In the genomic region with DNA sequence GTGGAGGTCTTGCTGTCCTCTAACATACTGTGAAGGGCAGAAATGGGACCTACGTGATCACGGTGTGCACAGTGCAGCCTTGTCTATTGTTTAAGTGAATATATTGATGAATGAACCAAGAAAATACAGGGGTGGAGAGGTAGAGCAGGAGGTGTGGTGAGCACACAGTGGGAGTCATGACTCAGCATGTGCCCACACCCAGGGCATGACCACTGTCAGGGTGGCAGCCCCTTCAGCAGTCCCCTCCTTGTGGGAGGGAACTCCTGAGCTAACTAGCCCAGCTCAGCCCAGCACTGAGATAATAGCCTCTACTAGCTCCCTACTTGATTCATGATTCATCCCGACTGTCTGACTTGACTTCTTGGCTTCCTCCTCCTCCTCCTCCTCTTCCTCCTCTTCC, we compare ENCODE assay signal across 22 mouse cellular contexts. TPM values are rescaled to one million over a fixed set of nuclear protein-coding genes. Genes with fewer than 3 reads are reported as not detected.
DNase-seq lines count a peak whose midpoint lies in the region; ATAC-seq and TF ChIP-seq lines count a peak whose summit lies in the region.
"Had no signal": no experiment of that assay in that cellular context is flagged by ENCODE, and none has a peak within 500 bp of the region (broad histone marks: within the 10 kb centered on the region; RNA-seq: fewer than 3 reads in every experiment).

No protein-coding gene starts in this region.

- H3K27ac ChIP-seq in lung, embryonic 15.5 days = no peak overlapping the region
- no peak overlapping the region for H3K27ac ChIP-seq in forebrain, embryonic 12.5 days
- H3K27ac ChIP-seq: forebrain, embryonic 10.5 days; heart, adult 2 months; hindbrain, postnatal 0 days; layer of hippocampus, adult 2 months; limb, embryonic 12.5 days; liver, embryonic 13.5 days had no signal

- intact Hi-C loops in heart, postnatal 36 days (cut with DNase I) = loop anchor here (10.0 kb wide), 1 partner anchor 296 kb away; no protein-coding TSS in a partner anchor

- no peaks in the 10 kb centered on the region for H3K36me3 ChIP-seq in lung, embryonic 15.5 days
- H3K36me3 ChIP-seq in myocyte (ENCODE audit: control insufficient read depth, insufficient read depth) = no peaks in the 10 kb centered on the region
- no peaks in the 10 kb centered on the region for H3K36me3 ChIP-seq in forebrain, embryonic 12.5 days (replicated peaks)
- H3K36me3 ChIP-seq: forebrain, embryonic 10.5 days; limb, embryonic 12.5 days; liver, embryonic 13.5 days had no signal

- no peak for TF ChIP-seq POLR2A in myocyte (IDR thresholded peaks at IDR 0.05; ENCODE audit: insufficient read length, low read depth)

- no peaks in the 10 kb centered on the region for H3K4me1 ChIP-seq in lung, embryonic 15.5 days
- H3K4me1 ChIP-seq in forebrain, embryonic 12.5 days = no peaks in the 10 kb centered on the region
- H3K4me1 ChIP-seq: limb, embryonic 12.5 days; liver, embryonic 13.5 days had no signal

- H3K4me2 ChIP-seq in lung, embryonic 15.5 days = no peak overlapping the region
- H3K4me2 ChIP-seq in myocyte (ENCODE audit: low read depth) = peak overlapping the region; percentile 7
- H3K4me2 ChIP-seq in forebrain, embryonic 12.5 days = no peak overlapping the region
- H3K4me2 ChIP-seq: limb, embryonic 12.5 days; liver, embryonic 13.5 days had no signal

- ATAC-seq in lung, embryonic 15.5 days (ENCODE audit: borderline replicate concordance, extremely low read depth, low FRiP score, low TSS enrichment) = 0 out of 2 replicates have a peak, but pooled peaks have one; percentile 67
- ATAC-seq in forebrain, embryonic 12.5 days (ENCODE audit: low FRiP score) = no peak
- ATAC-seq: CD4-positive, CD25-positive, alpha-beta regulatory T cell, adult 4 months; hindbrain, postnatal 0 days; intestine, embryonic 16.5 days had no signal

- H3K27me3 ChIP-seq in lung, embryonic 15.5 days = no peaks in the 10 kb centered on the region
- no peaks in the 10 kb centered on the region for H3K27me3 ChIP-seq in myocyte (ENCODE audit: control insufficient read depth, insufficient read depth, insufficient read length)
- H3K27me3 ChIP-seq in forebrain, embryonic 12.5 days = no peaks in the 10 kb centered on the region
- H3K27me3 ChIP-seq: limb, embryonic 12.5 days; liver, embryonic 13.5 days had no signal

- no peak overlapping the region for H3K4me3 ChIP-seq in lung, embryonic 15.5 days
- H3K4me3 ChIP-seq in myocyte = no peak overlapping the region
- no peak overlapping the region for H3K4me3 ChIP-seq in forebrain, embryonic 12.5 days (replicated peaks)
- H3K4me3 ChIP-seq: forebrain, embryonic 10.5 days; heart, adult 2 months; layer of hippocampus, adult 2 months; limb, embryonic 12.5 days; liver, embryonic 13.5 days had no signal

- 52% methylated on average over 3 of the region's 3 CpGs for WGBS in lung, embryonic 15.5 days
- WGBS in forebrain, embryonic 12.5 days = 70% methylated on average over 3 of the region's 3 CpGs

- no peaks in the 10 kb centered on the region for H3K79me2 ChIP-seq in myocyte (ENCODE audit: control insufficient read depth, insufficient read depth)

- H3K9ac ChIP-seq in lung, embryonic 15.5 days = no peak overlapping the region
- no peak overlapping the region for H3K9ac ChIP-seq in forebrain, embryonic 12.5 days
- H3K9ac ChIP-seq: limb, embryonic 12.5 days; liver, embryonic 13.5 days had no signal

- H3ac ChIP-seq in myocyte (ENCODE audit: control insufficient read depth, insufficient read length) = no peak overlapping the region

- no peaks in the 10 kb centered on the region for H3K9me3 ChIP-seq in lung, embryonic 15.5 days
- no peaks in the 10 kb centered on the region for H3K9me3 ChIP-seq in forebrain, embryonic 12.5 days
- H3K9me3 ChIP-seq: forebrain, embryonic 10.5 days; limb, embryonic 12.5 days; liver, embryonic 13.5 days had no signal

- DNase-seq in heart, adult 11 months = peak; percentile 64
- DNase-seq in heart, postnatal 36 days = no peak
- no peak for DNase-seq in lung, postnatal 36 days
- DNase-seq in NIH3T3 (ENCODE audit: low read depth) = peak; percentile 32
- DNase-seq in urinary bladder, postnatal 10 days (ENCODE audit: low spot score) = no peak
- DNase-seq: adrenal gland, postnatal 36 days; cerebellum, adult 9-11 months; heart, adult 2 months; kidney, adult 9 months; kidney, postnatal 25 days; liver, embryonic 13.5 days; lung, postnatal 14 days; thymus, postnatal 25 days had no signal

TF ChIP-seq in myocyte, 11 proteins besides CTCF, POLR2A, EP300 and RAD21:
- no peak for TF ChIP-seq TCF3 (IDR thresholded peaks at IDR 0.05; ENCODE audit: insufficient read length, low read depth)
- TF ChIP-seq POLR2AphosphoS2 (IDR thresholded peaks at IDR 0.05; ENCODE audit: insufficient read length, low read depth) = no peak
- no peak for TF ChIP-seq REST (IDR thresholded peaks at IDR 0.05; ENCODE audit: insufficient read depth, insufficient read length)
- no peak for TF ChIP-seq USF1 (IDR thresholded peaks at IDR 0.05; ENCODE audit: low read depth)
- no peak for TF ChIP-seq MYOD1 (IDR thresholded peaks at IDR 0.05; ENCODE audit: control insufficient read depth in 1 of 3, insufficient read length in 2 of 3, low read depth in 2 of 3)
- no peak for TF ChIP-seq TCF12 (IDR thresholded peaks at IDR 0.05; ENCODE audit: insufficient read depth, poor library complexity, severe bottlenecking)
- TF ChIP-seq MAX (IDR thresholded peaks at IDR 0.05; ENCODE audit: low read depth) = no peak
- no peak for TF ChIP-seq E2F4 (IDR thresholded peaks at IDR 0.05; ENCODE audit: insufficient read depth)
- TF ChIP-seq CEBPB (IDR thresholded peaks at IDR 0.05; ENCODE audit: insufficient read depth, poor library complexity, severe bottlenecking) = no peak
- TF ChIP-seq MYOG (IDR thresholded peaks at IDR 0.05; ENCODE audit: control insufficient read depth in 1 of 3, insufficient read depth in 1 of 3, insufficient read length in 2 of 3, low read depth in 2 of 3) = no peak
- no peak for TF ChIP-seq SRF (IDR thresholded peaks at IDR 0.05; ENCODE audit: control insufficient read depth, insufficient read length, low read depth)

RNA-seq across cellular contexts. Expression of gene Lbh, which starts 19.3 kb away (rescaled TPM):
- 100 to 1,000 TPM; 339 to 436 TPM for total RNA-seq in heart, postnatal 36 days (2021)
- polyA plus RNA-seq in lung, embryonic 15.5 days (2015; fragmentation: Nextera tagmentation; extraction: Ambion mirVana) = 8.1 and 9.0 TPM in 2 replicates
- polyA plus RNA-seq in myocyte (2012; fragmentation: generic; extraction: Trizol) = 29.8 TPM
- polyA plus RNA-seq in forebrain, embryonic 12.5 days (2016; fragmentation: Nextera tagmentation; extraction: Ambion mirVana) = 4.1 and 4.5 TPM in 2 replicates

Comparison
In these comparisons a context has a peak if more than half of its experiments do, and no peak if none do; other contexts are left out.
1. DNase-seq: peak in heart, adult 11 months (single experiment) and NIH3T3 (single experiment); none in heart, postnatal 36 days (0 of 2), lung, postnatal 36 days (single experiment) and urinary bladder, postnatal 10 days (single experiment).